Mouse (Mus musculus) right cerebral cortex, postnatal 14 days (tissue): Measurements from ENCODE around the gene Pdzd3.

Experiments
- DNase-seq: peaks from one replicate; pipeline ENCODE4 v3.0.0; 2022

Pdzd3 gene

DNA sequence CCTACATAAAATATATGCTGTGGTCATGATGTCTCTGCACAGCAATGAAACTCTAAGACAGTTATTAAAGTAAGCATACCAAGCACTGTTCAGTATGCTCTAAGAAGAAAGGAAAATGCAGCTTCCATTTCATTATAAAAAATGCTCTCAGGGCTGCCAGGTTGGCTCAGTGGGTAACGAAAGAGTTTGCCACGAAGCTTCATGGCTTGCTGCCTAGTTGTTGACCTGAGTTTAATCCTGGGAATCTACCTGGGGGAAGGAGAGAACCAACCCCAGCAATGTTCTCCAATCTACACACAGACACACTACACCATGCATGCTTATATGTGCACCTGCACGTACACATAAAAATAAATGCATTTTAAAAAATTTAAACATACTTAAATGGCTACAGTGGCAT is 52.1 kb downstream of the Pdzd3 start:
- DNase-seq, result no peak
